Mouse (Mus musculus) liver (tissue): ENCODE measurements around the gene Muc15.

ENCODE experiments used
- DNase-seq: peaks from one replicate; pipeline ENCODE4 v3.0.0-alpha.2; 2020; ENCODE audit warnings: mixed read lengths

Muc15 gene

DNA sequence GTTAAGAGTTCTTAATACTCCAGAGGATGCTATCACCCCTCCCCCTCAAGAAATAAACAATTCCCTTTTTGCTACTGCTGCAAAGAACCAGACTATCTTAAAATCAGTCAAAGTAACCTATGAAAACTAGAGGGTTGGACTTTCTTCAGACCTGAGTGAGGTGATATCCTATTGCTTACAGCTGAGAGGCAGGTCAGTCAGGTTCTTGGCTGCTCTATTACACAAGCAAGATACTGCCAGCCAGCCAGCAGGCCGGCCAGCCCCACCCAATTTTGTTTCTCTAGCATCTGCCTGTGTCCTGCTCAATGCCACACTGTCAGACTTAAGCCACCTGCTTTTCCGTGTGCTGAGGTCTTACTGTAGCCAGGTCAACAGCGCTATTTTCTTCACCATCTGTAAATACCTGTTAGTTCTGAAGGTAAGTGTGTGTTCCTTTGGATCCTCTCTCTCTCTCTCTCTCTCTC lies at the start of gene Muc15:
Gene Muc15, plus strand, starts transcription at position 51 of the 464 bp plus-strand sequence.
- DNase-seq = no peak

DNA sequence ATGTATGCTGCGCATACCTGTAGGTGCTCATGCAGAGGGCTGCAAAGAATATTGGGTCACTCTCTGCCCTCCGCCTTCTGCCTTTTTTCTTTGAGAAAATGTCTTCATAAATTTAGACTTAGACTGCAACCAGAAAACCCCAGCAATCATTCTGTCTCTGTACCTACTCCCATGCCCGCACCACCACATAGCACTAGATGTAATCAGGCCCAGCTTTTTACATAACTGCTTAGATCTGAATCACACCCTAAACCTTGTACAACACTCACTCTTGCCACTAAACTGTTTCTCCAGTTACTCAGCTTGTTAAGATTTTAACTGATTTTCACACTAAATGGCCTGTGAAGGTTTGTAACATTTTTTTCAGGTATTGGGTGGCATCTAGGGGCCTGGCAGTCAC lies 11.7 kb upstream of the Muc15 start:
- DNase-seq = no peak

DNA sequence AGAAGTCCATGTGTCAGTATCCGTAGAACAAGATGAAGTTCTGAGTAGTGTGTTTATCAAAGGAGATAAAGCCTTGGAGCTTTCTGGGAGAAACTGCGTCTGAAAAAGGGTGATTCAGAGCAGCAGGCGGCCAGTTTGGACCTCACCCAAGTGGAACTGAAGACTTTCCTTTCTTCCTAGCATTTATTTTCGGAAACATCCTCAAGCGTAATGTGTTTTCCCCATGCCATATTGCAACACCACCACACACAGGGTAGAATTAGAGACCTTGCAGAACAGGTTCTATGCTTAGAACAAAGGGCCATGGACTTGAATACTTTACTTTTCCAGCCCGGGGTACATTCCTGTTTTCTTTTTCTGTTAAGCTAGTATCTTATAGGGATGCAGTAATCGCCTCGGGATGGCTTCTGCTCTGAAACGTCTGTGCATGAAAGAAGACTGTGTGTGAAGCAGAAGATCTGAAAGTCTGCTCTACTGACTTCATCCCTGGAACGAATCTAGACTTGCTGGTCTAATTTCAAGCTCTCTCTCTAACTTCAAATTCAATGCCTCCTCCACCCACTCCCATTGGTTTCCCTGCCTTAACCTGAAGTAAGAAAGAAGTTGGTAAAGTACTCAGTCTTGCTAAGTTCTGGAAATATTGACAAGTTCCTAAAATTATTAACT lies 11.0 kb upstream of the Muc15 start:
- no peak for DNase-seq

DNA sequence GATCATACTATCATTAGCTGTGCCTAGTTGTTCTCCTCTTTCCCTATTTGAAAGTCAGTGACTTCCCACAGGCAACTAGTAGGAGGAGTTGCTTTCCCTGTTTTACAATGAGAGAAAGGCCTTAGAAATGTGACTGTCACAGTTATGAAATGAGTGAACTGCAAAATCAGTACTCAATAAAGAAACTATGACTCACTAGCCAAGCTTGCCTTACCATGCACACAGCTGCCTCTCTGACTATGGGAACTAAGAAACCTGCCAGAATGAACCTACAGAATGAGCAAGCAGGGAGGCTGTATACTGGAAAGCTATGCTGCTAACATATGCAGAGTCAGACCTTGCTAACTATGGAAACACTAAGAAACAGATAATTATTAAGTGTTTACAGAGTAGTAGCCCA lies 2.1 kb upstream of the Muc15 start:
- DNase-seq = no peak

DNA sequence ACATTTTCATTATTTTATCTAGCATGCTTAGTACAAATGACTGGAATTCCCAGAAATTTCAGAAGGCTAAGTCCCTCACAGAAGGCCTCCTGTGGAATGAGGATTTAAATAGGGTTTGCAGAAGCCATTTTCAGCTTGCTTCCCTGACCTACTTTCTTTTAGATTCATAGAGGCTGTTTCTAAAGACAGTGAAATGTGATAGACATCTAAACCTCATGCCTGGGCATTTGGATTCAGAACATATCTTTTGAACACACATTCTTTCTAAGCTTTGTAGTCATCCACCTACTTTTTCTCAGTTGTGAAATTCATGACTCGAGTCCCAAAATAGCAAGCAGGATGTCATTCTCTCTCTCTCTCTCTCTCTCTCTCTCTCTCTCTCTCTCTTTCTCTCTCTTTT lies 1.1 kb downstream of the Muc15 start:
- no peak for DNase-seq

DNA sequence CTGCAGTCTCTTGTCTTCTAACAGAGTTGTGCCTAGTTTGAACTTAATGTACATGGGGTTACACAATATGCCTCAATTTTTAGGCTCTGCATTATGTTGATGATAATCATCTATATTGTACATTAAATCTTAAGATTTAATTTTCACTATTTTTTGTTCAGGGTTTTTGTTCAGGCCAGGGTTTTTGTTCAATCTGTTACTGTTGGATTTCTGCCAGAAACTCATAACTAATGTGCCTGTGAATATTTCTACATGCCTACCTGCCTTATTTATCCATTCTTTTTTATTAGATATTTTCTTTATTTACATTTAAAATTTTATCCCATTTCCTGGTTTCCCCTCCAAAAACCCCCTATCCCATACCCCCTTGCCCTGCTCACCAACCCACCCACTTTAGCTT lies 5.0 kb downstream of the Muc15 start:
- no peak for DNase-seq

DNA sequence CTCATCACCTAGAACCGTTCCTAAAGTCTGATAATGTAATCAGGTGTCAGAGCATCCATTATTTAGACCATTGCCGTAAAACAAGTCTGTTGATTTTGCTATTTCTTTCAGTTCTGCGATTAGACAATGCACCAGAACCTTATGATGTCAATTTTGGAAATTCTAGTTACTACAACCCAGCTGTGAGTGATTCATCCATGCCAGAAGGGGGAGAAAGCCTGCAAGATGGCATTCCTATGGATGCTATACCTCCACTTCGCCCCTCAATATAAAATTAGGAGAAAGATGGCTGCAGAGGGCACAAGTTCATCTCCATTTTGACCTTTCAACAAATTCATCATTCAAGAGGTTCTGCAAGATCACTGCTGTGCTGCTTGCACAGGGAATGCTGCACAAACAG lies 16.1 kb downstream of the Muc15 start:
- DNase-seq = no peak

DNA sequence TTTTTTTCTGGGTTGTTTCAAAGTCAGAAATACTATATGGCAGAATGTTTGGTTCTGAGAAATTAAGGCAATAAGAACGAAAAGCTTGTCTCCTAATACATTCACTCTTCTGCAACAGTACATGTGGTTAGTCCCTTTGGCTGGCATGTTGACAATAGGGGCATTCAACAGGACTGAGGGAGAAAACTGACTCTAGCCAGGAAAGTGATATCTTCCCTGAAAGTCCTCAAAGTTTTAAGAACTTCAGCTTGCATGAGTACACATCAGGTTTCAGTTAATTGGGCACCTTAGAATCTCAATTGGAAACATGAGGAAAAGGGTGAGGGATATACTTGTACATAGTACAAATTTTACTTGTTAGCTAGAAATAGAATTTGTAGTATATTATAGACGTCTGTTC lies 16.8 kb downstream of the Muc15 start:
- no peak for DNase-seq

DNA sequence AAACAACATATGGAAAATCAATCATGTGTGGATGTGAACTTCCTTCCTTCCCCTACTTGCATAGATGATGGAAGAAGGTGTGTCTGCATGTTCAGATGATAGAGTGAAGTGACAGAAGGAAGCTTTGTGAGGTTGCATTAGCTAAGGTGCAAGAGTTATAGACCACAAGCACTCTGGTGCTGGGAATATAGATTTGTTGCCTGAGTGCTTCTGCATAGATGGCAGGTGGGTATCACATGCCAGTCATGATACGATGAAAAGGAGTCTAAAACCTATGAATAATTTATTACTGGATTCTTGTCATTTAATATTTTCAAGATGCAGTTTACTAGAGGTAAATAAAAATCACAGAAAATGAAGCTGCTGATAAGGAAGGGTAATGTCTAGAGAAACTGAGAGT lies 18.6 kb downstream of the Muc15 start:
- DNase-seq = no peak

DNA sequence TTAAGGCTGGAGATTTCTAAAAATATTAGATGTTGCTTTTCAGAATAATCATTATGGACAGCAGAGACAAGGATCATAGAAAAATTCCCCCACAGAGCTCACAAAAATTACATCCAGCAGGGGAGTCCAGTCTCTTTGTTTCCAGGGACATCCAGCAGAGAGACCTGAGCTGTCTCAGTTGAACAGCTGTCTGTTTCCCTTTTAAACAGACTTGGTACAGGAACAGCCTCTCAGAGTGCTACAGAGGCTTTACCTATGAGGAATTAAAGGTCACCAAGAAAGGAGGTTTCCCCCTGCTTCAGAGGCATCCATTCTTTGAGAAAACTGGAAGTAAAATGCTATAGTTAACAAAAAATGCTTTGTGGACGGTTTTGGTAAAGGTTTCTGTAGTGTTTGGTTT lies 19.4 kb downstream of the Muc15 start:
- no peak for DNase-seq

DNA sequence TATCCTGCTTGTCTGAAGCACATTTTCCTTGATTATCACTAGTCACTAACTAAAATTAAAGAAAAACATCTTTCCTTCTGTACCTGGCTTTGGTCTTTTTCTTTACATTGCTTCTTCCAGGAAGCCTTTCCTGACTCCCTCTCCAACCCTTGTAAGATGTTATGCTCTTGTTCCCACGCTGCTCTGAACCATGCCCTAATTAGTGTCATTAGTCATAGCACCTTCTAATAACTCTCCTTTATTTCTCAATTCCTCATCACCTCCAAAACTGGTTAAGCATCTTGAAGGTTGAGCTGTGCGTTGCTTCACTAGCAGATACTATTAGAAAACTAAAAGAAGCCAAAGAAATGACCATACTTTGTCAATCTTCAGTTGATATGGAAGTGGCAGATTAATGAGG lies 36.4 kb downstream of the Muc15 start:
- DNase-seq = no peak

DNA sequence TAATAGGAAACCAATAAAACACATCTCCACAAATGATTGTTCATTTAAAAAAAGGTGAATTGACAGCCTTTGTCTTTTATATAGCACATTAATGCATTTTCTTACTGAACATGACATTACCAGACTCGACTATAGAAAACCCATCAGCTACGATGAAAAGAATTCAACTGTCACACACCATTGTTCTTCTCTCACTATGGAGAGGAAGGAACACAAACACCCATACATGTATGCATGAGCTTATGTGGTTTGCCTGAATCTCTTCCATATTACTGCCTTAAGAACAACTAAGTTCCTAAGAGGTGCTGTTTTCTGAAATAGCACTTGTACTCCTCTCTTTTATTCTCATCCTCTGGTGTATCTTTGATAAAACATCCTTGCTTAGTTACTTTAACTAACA lies 38.3 kb downstream of the Muc15 start:
- no peak for DNase-seq

DNA sequence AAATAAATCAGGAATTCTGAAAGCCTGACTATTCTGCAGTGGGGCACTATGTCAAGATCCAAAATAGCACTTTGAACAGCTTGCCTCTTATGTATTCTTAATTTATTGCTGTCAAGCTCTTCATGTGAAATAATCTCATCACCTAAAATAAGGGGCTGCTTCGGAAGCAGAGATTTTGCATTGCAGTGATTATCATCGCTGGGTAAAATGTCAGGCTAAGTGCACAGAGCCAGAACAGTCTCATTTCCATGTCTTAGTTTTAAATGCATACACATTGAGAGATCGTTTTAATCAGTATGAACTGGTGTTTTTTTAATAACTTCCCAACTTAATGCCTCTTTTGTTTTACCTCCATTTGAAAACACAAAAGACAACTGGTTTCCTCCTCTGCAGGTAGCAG lies 66.3 kb downstream of the Muc15 start:
- DNase-seq = no peak
